Mouse (Mus musculus) layer of hippocampus, adult 9-10 months (tissue): Measurements from ENCODE around the gene Taf3.

ENCODE experiments used
- DNase-seq: peaks from one replicate; pipeline ENCODE4 v3.0.0; 2022; ENCODE audit warnings: low spot score

Taf3 gene

GRCm38 (mm10) chr2:10048461-10048860 lies at the start of gene Taf3:
Taf3 (minus strand) TSS chr2:10048596.
- peak; percentile 68 for DNase-seq

GRCm38 (mm10) chr2:10094327-10095100 lies 46.1 kb upstream of the Taf3 start:
- no peak for DNase-seq

GRCm38 (mm10) chr2:10087256-10087850 lies 39.0 kb upstream of the Taf3 start:
- no peak for DNase-seq

GRCm38 (mm10) chr2:10082737-10083136 lies 34.3 kb upstream of the Taf3 start:
- no peak for DNase-seq

GRCm38 (mm10) chr2:10081453-10082080 lies 33.2 kb upstream of the Taf3 start:
- no peak for DNase-seq

GRCm38 (mm10) chr2:10080310-10081010 lies 32.1 kb upstream of the Taf3 start, which contains the start of the genes Atp5c1 and Kin:
Atp5c1 (minus strand) TSS chr2:10080510.
Kin (plus strand) TSS chr2:10080593.
- peak; percentile 78 for DNase-seq

- DNase-seq = no peak
Observed at GRCm38 (mm10) chr2:10079745-10080309, 31.4 kb upstream of the Taf3 start.

- no peak for DNase-seq
Observed at GRCm38 (mm10) chr2:10076675-10077074, 28.3 kb upstream of the Taf3 start.

GRCm38 (mm10) chr2:10074470-10074869 lies 26.1 kb upstream of the Taf3 start:
- no peak for DNase-seq

GRCm38 (mm10) chr2:10071751-10072150 lies 23.4 kb upstream of the Taf3 start:
- DNase-seq = no peak

GRCm38 (mm10) chr2:10058836-10059235 lies 10.4 kb upstream of the Taf3 start:
- DNase-seq = no peak

- no peak for DNase-seq
Observed at GRCm38 (mm10) chr2:10051996-10052395, 3.6 kb upstream of the Taf3 start.

GRCm38 (mm10) chr2:10050878-10051277 lies 2.5 kb upstream of the Taf3 start:
- DNase-seq = peak; percentile 27

- no peak for DNase-seq
Observed at GRCm38 (mm10) chr2:10049456-10049855, 1.1 kb upstream of the Taf3 start.

GRCm38 (mm10) chr2:10047758-10048436 lies 499 bp downstream of the Taf3 start:
- no peak for DNase-seq

GRCm38 (mm10) chr2:10034976-10035375 lies 13.4 kb downstream of the Taf3 start:
- no peak for DNase-seq

GRCm38 (mm10) chr2:10033684-10034083 lies 14.7 kb downstream of the Taf3 start:
- no peak for DNase-seq

- DNase-seq = no peak
Observed at GRCm38 (mm10) chr2:10029755-10030154, 18.6 kb downstream of the Taf3 start.

GRCm38 (mm10) chr2:10024264-10024663 lies 24.1 kb downstream of the Taf3 start:
- no peak for DNase-seq

- DNase-seq = no peak
Observed at GRCm38 (mm10) chr2:10021296-10021695, 27.1 kb downstream of the Taf3 start.

GRCm38 (mm10) chr2:10014951-10015635 lies 33.3 kb downstream of the Taf3 start:
- DNase-seq = no peak
